Mouse (Mus musculus) kidney, adult 10 weeks (tissue): ENCODE data around the gene Gm21883. TPM values are rescaled to one million over a fixed set of nuclear protein-coding genes. Genes with fewer than 3 reads are reported as not detected.

Experiments
- polyA plus RNA-seq: library from polyadenylated mRNA; stranded (reverse); fragments of 350-450 nt; fragmentation: Illumina TruSeq; extraction: RNeasy Lipid Tissue Mini Kit (QIAGEN cat#74804); gene quantifications from one replicate; pipeline ENCODE4 v1.2.3, GENCODE M21; 2014; ENCODE audit warnings: low read depth, low replicate concordance

The Gm21883 gene
- polyA plus RNA-seq = not detected

GRCm38 (mm10) chrX:31574183-31574582 is at the start of gene Gm21883:
Gene Gm21883 (minus strand): TSS chrX:31574283.

GRCm38 (mm10) chrX:31618820-31619219 is 44.7 kb upstream of the Gm21883 start, which contains the start of gene Spin2e:
Gene Spin2e (minus strand): TSS chrX:31618920.

Other genes with a start within 250 kb of the Gm21883 start
- gene Btbd35f26, start 237.8 kb downstream of the Gm21883 start, polyA plus RNA-seq = not detected
- not detected for gene Btbd35f19, start 190.4 kb downstream of the Gm21883 start, polyA plus RNA-seq
- gene Spin2e, start 44.6 kb upstream of the Gm21883 start, polyA plus RNA-seq = not detected
- not detected for gene Btbd35f25, start 142.9 kb upstream of the Gm21883 start, polyA plus RNA-seq